Mouse (Mus musculus) midbrain, embryonic 11.5 days (tissue): ENCODE data around the gene Ap1s3. TPM values are rescaled to one million over a fixed set of nuclear protein-coding genes. Genes with fewer than 3 reads are reported as not detected.
"Not testable (repeated sequence)": the region's sequence is repeated elsewhere in the genome, so short reads cannot be mapped to it uniquely, and the experiment has no call there.

Source experiments
- ATAC-seq: fragments of 200-750 bp; cut with Nextera tagmentation; 2 replicates; pipeline ENCODE4 v1.8.0; 2017; ENCODE audit warnings: moderate TSS enrichment, moderate library complexity; ENCODE audit not compliant: low FRiP score
- DNase-seq: peaks from one replicate; pipeline ENCODE4 v3.0.0; 2015; ENCODE audit warnings: low spot score; ENCODE audit errors: missing footprints
- H3K27ac ChIP-seq: fragments of 300-500 bp; sonication (generic); 2 replicates; pipeline ENCODE4 v1.5.1; 2014; ENCODE audit warnings: low read depth, low read length
- H3K27me3 ChIP-seq: fragments of 300-500 bp; sonication (generic); 2 replicates; pipeline ENCODE4 v1.6.1; 2014; ENCODE audit warnings: mild to moderate bottlenecking, low read length, moderate library complexity, mixed read lengths; ENCODE audit not compliant: control insufficient read depth, insufficient read depth
- H3K36me3 ChIP-seq: fragments of 300-500 bp; sonication (generic); 2 replicates; pipeline ENCODE4 v1.6.1; 2014; ENCODE audit warnings: mild to moderate bottlenecking, low read length, moderate library complexity, mixed read lengths; ENCODE audit not compliant: control insufficient read depth, insufficient read depth
- H3K4me1 ChIP-seq: fragments of 300-500 bp; sonication (generic); 2 replicates; pipeline ENCODE4 v1.6.1; 2014; ENCODE audit warnings: low read length; ENCODE audit not compliant: control insufficient read depth, insufficient read depth
- H3K4me2 ChIP-seq: fragments of 300-500 bp; sonication (generic); 2 replicates; pipeline ENCODE4 v1.6.1; 2014; ENCODE audit warnings: mild to moderate bottlenecking, moderate library complexity
- H3K4me3 ChIP-seq: fragments of 300-500 bp; sonication (generic); 2 replicates; pipeline ENCODE4 v1.5.1; 2014; ENCODE audit warnings: low read depth, low read length
- H3K9ac ChIP-seq: fragments of 300-500 bp; sonication (generic); 2 replicates; pipeline ENCODE4 v1.6.1; 2014; ENCODE audit warnings: low read length
- H3K9me3 ChIP-seq: fragments of 300-500 bp; sonication (generic); 2 replicates; pipeline ENCODE4 v1.6.1; 2016; ENCODE audit warnings: low read length; ENCODE audit not compliant: control insufficient read depth
- WGBS: fragments of 180-500 bp; shearing (Covaris S2); extraction: QIAGEN DNeasy Blood & Tissue Kit; methylation state at CpG from one replicate; pipeline ENCODE4 v1.1.7; 2014; 5-methylcytosine and 5-hydroxymethylcytosine counted together
- polyA plus RNA-seq: library from polyadenylated mRNA; unstranded; fragments of >200 nt; fragmentation: Nextera tagmentation; extraction: Ambion mirVana; gene quantifications from 2 replicates; pipeline ENCODE4 v1.2.1, GENCODE M21; 2014

Gene Ap1s3
- polyA plus RNA-seq, 1 experiment from 2014 or later = 0.04 TPM

DNA sequence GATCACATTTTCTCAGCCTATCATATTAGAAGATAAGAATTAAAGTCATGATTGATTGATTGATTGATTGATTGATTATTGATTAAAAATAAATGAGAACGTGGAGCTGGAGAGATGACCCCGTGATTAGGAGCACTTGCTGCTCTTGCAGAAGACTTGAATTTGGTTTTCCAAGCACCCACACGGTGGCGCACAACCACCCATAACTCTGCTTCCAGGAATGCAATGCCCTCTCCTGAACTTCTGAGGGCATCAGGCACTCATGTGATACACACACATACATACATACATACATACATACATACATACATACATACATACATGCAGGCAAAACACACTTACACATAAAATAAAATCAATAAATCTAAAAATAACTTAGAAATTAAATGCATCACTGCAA is 45.6 kb downstream of the Ap1s3 start:
- ATAC-seq (no peak), DNase-seq (no peak)
- Histone ChIP-seq H3K4me3 (no peak overlapping the region), H3K36me3 (no peaks in the 10 kb centered on the region), H3K27me3 (no peaks in the 10 kb centered on the region), H3K9ac (no peak overlapping the region), H3K27ac (no peak overlapping the region), H3K9me3 (no peaks in the 10 kb centered on the region; the same call in 1 of the 2 replicates), H3K4me1 (no peaks in the 10 kb centered on the region), H3K4me2 (no peak overlapping the region)
- WGBS = 57% methylated on average over 4 of the region's 4 CpGs

DNA sequence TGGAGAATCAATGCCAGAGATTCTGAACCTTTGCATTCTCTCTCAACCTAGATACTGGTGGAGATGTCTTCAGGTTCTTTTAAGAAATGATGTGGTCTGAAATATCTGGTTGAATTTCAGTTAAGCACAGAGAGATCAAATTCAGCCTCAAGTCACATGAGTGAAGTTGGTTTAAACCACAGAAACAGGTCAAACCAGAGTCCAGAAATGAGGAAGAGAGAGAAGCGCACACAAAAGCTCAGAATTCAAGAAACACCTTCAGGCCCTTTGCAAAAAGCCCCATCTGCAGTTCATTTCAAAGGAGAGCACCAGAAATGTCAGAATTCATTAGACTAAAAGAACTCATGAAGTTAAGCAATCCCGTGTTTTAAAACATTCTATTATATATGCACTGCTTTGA is 52.3 kb downstream of the Ap1s3 start:
- Histone ChIP-seq H3K9me3 (peaks cover 5% of the 10 kb centered on the region), H3K4me2 (no peak overlapping the region), H3K27me3 (no peaks in the 10 kb centered on the region), H3K27ac (no peak overlapping the region), H3K4me1 (no peaks in the 10 kb centered on the region), H3K36me3 (no peaks in the 10 kb centered on the region), H3K9ac (no peak overlapping the region), H3K4me3 (no peak overlapping the region)
- 89% methylated on average over 2 of the region's 2 CpGs for WGBS
- no peak for ATAC-seq
- no peak for DNase-seq

DNA sequence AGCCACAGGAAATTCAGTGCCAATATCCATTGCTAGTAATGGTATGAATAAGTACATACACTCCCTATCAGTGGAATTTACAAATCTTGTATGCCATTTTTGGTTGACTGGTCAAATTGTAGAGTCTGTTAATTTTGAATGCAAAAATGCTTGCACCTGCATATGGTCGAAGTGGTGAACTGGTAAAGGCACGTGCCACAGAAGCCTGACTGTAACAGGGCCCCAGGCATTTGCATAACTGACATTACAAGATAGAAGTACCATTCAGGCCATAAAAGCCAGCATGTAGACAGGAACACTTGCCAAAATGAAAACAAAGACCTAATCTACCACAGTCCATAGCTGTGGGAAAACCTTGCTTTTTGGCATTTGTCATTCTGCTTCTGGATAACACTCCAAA is 55.3 kb downstream of the Ap1s3 start:
- DNase-seq (no peak), ATAC-seq (no peak)
- Histone ChIP-seq H3K4me1 (no peaks in the 10 kb centered on the region), H3K27ac (no peak overlapping the region), H3K9me3 (peaks cover 5% of the 10 kb centered on the region), H3K4me3 (no peak overlapping the region), H3K9ac (no peak overlapping the region), H3K4me2 (no peak overlapping the region), H3K36me3 (no peaks in the 10 kb centered on the region), H3K27me3 (no peaks in the 10 kb centered on the region)
- WGBS = 82% methylated on average over 2 of the region's 2 CpGs

DNA sequence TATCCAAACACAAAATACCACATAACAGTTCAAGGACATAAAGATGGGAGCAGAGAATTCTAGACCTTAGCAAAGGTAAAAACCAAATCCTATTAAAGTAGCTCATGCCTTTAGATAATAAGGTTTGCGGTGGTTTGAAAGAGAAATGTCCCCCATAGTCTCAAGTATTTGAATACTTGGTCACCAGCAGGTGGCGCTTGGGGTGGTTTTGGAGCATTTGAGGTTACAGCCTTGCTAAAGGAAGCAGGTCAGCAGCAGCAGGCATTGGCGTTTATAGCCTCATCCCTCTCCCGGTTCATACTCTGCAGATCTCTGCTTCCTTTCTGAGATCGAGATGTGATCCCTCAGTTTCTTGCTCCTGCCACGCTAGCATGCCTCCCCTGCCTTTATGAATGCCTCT is 57.3 kb downstream of the Ap1s3 start:
- no peak overlapping the region for H3K4me2 ChIP-seq
- no peaks in the 10 kb centered on the region for H3K36me3 ChIP-seq
- no peaks in the 10 kb centered on the region for H3K27me3 ChIP-seq
- H3K4me3 ChIP-seq = no peak overlapping the region
- H3K27ac ChIP-seq = no peak overlapping the region
- DNase-seq = no peak
- peaks cover 5% of the 10 kb centered on the region for H3K9me3 ChIP-seq
- no peaks in the 10 kb centered on the region for H3K4me1 ChIP-seq
- 92% methylated on average over 6 of the region's 6 CpGs for WGBS
- no peak overlapping the region for H3K9ac ChIP-seq
- no peak for ATAC-seq

DNA sequence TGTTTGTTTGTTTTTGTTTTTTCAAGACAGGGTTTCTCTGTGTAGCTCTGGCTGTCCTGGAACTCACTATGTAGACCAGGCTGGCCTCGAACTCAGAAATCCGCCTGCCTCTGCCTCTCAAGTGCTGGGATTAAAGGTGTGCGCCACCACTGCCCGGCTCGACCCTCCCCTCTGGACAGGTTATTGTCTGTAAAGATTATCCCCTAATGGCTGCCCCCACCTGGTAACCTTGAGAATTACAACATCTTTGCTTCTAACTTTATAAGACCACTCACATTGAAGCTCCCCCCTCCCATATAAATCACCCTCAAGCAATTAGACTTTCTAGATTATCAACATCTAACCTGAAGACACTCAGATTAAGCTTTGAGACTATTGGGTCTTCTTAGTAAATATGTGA is 60.5 kb downstream of the Ap1s3 start:
- H3K4me1 ChIP-seq, H3K27me3 ChIP-seq, ATAC-seq, H3K9me3 ChIP-seq, H3K4me2 ChIP-seq, H3K36me3 ChIP-seq, H3K27ac ChIP-seq, H3K4me3 ChIP-seq, H3K9ac ChIP-seq: not testable (repeated sequence)
- 86% methylated on average over 5 of the region's 5 CpGs for WGBS
- peak; percentile 79 for DNase-seq

DNA sequence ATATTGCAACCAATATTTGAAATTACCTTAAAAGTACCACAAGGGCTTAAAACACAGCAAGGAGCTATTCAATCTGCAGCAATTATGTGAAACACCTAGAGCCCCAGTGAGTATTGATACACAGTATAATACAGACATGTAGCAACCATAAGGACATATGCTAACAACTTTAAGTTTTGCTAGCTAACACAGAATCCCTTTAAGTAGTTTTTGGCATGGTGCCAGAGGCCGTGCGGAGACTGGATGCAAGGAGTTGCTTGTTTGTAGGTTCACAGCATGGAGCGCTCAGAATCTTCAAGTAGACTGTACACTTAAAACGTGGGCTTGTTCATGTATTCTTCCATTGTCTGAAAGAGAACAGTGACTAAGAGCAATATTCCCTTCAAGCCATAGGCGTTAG is 62.9 kb downstream of the Ap1s3 start:
- ATAC-seq = not testable (repeated sequence)
- WGBS = 82% methylated on average over 5 of the region's 5 CpGs

DNA sequence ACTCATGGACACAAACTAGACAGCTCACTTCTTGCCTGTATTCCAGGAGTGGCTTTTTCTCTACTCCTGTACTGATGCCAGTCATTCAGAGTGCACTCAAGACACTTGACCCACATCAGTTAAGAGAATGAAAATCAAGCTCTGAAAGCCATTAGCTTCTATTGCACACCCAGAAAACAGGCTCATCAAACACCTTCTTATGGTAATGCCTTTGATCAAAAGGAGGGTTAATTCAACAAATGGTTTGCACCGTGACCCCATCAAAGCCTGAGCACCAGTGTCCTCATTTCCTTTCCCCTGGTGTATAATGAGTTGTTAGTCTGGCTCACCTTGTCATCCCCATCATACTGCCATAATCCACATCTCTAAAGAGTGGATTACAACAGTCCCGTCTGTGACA is 69.3 kb downstream of the Ap1s3 start:
- Histone ChIP-seq H3K27ac (no peak overlapping the region), H3K4me2 (no peak overlapping the region), H3K9me3 (peaks cover 2% of the 10 kb centered on the region; the same call in 1 of the 2 replicates), H3K27me3 (no peaks in the 10 kb centered on the region), H3K4me3 (no peak overlapping the region), H3K36me3 (no peaks in the 10 kb centered on the region), H3K4me1 (no peaks in the 10 kb centered on the region), H3K9ac (no peak overlapping the region)
- DNase-seq (no peak), ATAC-seq (no peak)
- WGBS = 33% methylated on average over 2 of the region's 2 CpGs

More for the DNA sequence above, 62.9 kb downstream of the Ap1s3 start:
- H3K9ac ChIP-seq, DNase-seq, H3K27me3 ChIP-seq, H3K9me3 ChIP-seq, H3K27ac ChIP-seq, H3K4me1 ChIP-seq, H3K36me3 ChIP-seq, H3K4me2 ChIP-seq, H3K4me3 ChIP-seq: not testable (repeated sequence)

DNA sequence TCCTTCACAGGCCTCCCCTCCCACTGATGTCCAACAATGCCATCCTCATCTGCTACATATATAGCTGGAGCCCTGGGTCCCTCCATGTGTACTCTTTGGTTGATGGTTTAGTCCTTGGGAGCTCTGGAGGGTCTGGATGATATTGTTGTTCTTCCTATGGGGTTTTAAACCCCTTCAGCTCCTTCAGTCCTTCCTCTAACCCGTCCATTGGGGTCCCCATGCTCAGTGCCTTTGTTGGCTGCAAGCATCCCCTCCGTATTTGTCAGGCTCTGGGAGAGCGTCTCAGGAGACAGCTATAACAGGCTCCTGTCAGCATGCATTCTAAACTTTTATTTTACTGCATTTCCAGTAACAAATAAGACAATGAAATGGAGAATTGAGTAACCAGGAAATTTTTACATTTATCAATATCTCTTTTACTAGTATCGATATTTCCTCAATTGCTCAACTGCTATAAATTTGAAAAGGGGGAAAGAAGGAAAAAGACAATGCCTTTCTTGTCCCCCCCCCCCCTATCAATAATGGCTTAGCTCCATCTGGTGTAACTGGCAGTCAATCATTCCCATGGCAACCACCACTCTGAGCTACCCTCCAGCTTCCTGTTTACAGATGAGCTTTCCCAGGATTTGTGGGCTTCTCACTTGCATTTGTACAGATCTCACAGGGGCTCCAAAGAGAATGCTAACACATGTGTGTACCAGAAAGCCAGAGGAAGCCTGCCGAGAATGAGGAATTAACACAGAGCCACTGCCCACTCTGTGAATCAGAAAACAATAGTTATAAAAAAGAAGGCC is 73.2 kb downstream of the Ap1s3 start:
- 35% methylated on average over 5 of the region's 5 CpGs for WGBS
- Histone ChIP-seq H3K9ac (no peak overlapping the region), H3K27me3 (no peaks in the 10 kb centered on the region), H3K9me3 (peaks cover 2% of the 10 kb centered on the region; the same call in 1 of the 2 replicates), H3K36me3 (no peaks in the 10 kb centered on the region), H3K4me3 (no peak overlapping the region), H3K4me2 (no peak overlapping the region), H3K4me1 (no peaks in the 10 kb centered on the region), H3K27ac (peak overlapping the region; percentile 67)
- peak; percentile 95 for ATAC-seq
- peak; percentile 87 for DNase-seq

DNA sequence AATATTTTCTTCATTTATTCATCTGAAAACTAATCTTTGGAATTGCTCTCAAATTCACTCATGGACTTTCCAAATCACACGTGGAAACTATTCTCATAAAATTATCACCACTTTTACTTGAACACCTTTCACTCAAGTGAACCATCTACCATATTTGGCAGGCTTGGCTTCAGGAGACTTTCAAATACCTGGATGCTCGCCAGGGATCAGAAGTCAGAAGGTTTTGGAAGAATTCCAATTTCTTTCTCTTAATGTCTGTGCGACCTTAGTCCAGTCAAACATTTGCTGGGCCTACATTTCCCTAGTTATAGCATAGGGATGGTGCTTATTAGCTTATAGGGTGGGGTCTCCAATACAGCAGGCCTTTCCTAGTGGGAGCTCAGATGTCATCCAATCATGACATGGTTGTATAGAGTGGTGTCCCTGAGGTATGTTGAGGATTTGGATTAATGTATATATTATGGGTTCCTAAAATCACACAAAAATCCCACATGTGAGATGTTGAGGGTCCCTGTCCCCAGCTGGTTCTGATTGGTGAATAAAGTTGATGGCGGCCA is 79.0 kb downstream of the Ap1s3 start:
- H3K36me3 ChIP-seq = no peaks in the 10 kb centered on the region
- no peaks in the 10 kb centered on the region for H3K27me3 ChIP-seq
- no peak for ATAC-seq
- no peaks in the 10 kb centered on the region for H3K9me3 ChIP-seq
- no peak overlapping the region for H3K4me2 ChIP-seq
- H3K4me1 ChIP-seq = no peaks in the 10 kb centered on the region
- WGBS = 91% methylated on average over 4 of the region's 4 CpGs
- no peak for DNase-seq
- no peak overlapping the region for H3K4me3 ChIP-seq
- no peak overlapping the region for H3K9ac ChIP-seq
- no peak overlapping the region for H3K27ac ChIP-seq
